Mouse (Mus musculus) adrenal gland, postnatal 36 days (tissue): ENCODE data around the gene Klhl32. TPM values are rescaled to one million over a fixed set of nuclear protein-coding genes. Genes with fewer than 3 reads are reported as not detected.
A peak's percentile ranks its signal among the peaks of the same experiment; 100 is the strongest.
"Not testable (repeated sequence)": the region's sequence is repeated elsewhere in the genome, so short reads cannot be mapped to it uniquely, and the experiment has no call there.

Experiments
- DNase-seq, 2 experiments: peaks; one replicate each; pipeline ENCODE4 v3.0.0; 2021; ENCODE audit warnings: mixed read lengths in 1 of 2
- total RNA-seq, 2 experiments: library from RNA; stranded (reverse); gene quantifications; 2 replicates each; pipeline ENCODE4 v1.2.3; 2021

Klhl32 gene
- total RNA-seq, 2 experiments from 2014 or later = 2.6 to 4.3 TPM

DNA sequence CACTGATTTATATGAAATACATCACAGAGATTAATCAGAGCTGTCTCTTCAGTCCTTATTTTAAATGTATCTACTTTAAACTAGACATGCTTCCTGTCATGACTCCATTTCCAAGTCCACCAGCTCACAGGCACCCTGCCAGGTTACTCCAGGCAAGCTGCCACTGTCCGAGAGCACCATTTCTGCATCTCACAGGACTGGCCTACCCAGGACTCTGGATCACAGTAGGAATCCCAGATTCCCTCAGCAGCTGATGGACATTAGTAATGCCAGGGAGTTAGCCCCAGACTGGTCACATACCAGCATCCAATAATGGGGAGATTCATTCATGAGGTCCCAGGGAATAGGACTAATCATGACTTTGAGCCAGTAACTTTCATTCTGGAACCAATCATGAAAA, 54.7 kb downstream of the Klhl32 start:
- peak; percentile 22 to 34 for DNase-seq

- DNase-seq = no peak
These were observed 55.7 kb downstream of the Klhl32 start for GRCm38 (mm10) chr4:24795180-24795579.

- no peak for DNase-seq
These were observed 57.1 kb downstream of the Klhl32 start for GRCm38 (mm10) chr4:24793726-24794345.

DNA sequence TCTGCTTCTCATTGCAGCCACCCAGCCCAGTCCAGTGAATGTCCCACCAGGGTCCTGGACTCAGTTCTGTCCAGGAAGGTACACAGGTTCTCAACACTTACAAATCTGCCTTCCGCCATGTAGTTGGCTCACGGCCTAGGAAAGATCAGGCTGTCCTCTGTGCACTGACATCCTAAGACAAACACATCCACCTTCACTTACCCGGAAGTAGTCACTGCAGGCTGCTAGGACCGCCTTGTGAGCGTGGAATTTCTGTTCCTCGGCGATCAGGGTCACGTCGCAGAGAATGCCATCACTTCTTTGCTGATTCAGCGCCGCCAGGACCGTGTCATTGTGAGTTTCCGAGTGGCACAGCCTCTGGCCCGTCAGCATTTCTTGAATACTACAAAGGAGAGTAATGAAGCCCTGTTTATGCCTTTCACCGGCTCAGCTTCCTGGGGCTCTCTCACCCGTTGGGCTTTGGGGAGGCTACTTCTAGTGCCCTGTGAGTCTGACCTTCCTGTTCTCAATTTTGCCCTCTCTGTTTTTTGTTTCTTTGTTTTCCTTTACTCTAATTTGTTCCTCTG, 58.4 kb downstream of the Klhl32 start:
- DNase-seq = peak in 1 of 2 experiments; percentile 5

- DNase-seq = no peak
These were observed 61.6 kb downstream of the Klhl32 start for GRCm38 (mm10) chr4:24789331-24789730.

DNA sequence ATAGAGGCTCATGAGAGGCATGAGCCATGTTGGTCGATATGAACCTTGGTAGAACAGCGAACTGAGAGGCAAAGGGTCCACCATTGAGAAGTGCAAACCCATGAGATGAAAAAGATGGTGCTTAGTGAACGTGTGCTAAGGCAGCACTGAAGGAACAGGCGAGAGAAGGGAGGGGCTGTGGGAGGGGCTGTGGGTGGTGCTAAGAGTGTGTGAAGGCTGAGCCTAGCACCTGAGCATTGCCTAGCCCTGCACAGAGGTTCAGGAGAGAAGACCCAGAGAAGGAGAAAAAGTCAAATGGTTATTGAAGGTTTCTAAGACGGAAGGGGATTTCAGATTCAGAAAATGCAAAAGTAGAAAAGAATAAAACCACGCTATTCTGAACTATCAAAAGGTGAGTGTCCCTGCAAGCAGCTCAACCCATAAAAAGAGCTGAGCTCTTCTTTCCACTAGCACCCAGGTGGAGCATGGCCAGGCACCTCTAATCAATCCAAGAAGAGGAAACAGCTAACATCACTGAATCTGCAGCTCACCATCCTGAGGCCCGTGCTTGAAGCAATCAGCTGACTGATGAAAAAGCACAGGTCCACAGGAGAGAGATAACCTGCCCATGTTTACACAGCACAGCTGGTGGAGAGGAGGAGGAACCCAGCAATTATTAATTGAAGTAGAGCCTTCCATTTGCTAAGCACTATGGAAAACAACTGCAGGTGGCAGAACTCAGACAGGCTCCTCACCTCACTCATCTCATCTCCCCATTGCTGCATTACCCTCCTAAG, 65.0 kb downstream of the Klhl32 start:
- DNase-seq = no peak

DNA sequence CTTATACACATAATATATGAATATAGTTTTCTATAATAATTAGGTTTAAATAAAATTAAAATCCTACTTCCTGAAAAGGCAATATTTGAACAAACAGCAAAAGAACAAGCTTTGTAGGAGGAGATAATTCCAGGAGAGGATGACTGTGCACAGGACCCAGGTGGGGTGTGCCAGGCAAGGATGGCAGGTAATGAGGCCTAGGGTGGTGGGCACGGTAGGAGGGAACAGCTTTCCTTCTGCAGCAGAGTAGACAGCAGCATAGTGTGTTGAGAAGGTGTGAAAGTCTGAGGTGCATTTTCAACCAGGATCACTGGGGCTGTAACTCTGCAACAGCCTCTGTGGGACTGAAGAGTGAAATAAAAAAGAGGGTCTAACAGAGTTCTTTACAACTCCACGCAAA, 85.0 kb downstream of the Klhl32 start:
- no peak for DNase-seq

DNA sequence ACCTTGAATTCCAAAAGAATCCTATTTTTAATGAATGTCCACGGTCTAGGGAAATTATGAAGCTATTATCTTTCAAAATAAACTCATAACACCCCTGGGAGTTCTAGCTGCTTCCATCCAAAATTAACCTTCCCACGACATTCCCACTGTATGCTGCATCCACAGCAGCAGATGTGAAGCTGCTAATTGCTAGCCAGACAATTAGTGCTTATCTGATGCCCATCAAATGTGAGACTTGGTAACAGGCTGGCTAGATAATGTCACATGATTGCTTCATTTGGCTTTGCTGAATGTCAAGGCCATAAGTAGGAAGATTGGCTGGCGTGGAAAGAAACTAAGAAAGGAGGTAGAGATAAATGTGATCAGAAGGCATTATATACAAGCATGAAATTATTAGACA, 85.5 kb downstream of the Klhl32 start:
- no peak for DNase-seq

- DNase-seq = no peak
These were observed 86.4 kb downstream of the Klhl32 start for GRCm38 (mm10) chr4:24764558-24764957.

DNA sequence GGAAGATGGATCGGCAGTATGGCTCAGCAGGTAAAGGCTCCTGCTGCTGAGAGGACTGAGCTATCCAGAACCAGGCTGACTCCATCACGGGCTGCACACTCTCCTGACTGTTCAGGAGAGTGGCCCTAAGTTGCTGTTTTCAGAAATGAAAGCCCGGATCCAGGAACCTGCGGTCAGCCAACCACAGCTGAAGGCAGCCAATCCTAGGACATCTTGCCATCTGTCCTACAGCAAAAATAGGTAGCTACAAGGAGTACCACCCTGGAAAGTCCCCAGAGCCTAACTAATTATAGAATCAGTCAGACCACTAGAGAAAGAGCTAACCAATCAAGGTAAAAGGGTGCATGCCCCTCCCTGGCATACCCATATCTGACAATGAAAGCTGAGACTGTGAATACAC, 87.5 kb downstream of the Klhl32 start:
- no peak for DNase-seq

DNA sequence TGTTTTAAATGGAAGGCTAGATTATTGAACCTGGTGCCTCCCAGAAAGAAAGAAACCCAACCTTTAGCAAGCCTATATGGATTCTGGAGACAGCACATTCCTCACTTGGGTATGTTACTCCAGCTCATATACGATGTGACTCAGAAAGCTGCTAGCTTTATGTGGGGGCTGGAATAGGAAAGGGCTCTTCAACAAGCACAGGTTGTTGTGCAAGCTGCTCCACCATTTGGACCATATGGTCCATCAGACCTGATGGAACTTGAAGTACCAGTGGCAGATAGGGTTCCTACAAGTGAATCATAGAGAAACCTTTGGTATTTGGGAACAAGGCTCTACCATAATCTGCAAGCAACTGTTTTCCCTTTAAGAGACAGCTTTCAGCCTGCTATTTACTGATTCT, 92.0 kb downstream of the Klhl32 start:
- no peak for DNase-seq

GRCm38 (mm10) chr4:24752517-24753208, 98.3 kb downstream of the Klhl32 start:
- DNase-seq = no peak

- DNase-seq = no peak
These were observed 113.8 kb downstream of the Klhl32 start for GRCm38 (mm10) chr4:24737080-24737479.

- peak; percentile 25 to 68 for DNase-seq
These were observed 130.1 kb downstream of the Klhl32 start for GRCm38 (mm10) chr4:24720834-24721233.

GRCm38 (mm10) chr4:24715559-24715958, 135.4 kb downstream of the Klhl32 start:
- no peak for DNase-seq

DNA sequence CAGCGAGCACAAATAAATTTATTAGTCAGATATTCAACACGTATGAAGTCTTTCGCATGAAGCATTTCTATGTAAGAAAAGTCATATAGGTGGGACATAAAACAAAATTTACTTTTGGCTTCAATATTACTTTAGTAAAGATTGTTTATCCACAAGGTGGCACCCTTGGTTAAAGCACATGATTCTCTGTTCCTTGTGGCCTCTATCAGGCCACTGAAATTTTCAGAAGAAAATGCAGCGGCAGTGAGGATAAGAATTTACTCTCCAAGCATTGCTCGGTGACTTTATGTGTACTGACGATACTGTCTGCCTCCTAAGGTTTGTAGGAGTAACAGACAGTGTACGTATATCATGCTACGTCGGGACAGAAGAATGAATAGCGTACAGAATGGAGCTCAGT, 136.6 kb downstream of the Klhl32 start:
- DNase-seq = no peak

- DNase-seq = peak; percentile 2 to 25
These were observed 152.3 kb downstream of the Klhl32 start for GRCm38 (mm10) chr4:24698528-24699117.

- DNase-seq = no peak
These were observed 170.8 kb downstream of the Klhl32 start for GRCm38 (mm10) chr4:24680080-24680479.

- no peak for DNase-seq
These were observed 180.9 kb downstream of the Klhl32 start for GRCm38 (mm10) chr4:24670007-24670406.

GRCm38 (mm10) chr4:24659218-24659617, 191.7 kb downstream of the Klhl32 start:
- no peak for DNase-seq

DNA sequence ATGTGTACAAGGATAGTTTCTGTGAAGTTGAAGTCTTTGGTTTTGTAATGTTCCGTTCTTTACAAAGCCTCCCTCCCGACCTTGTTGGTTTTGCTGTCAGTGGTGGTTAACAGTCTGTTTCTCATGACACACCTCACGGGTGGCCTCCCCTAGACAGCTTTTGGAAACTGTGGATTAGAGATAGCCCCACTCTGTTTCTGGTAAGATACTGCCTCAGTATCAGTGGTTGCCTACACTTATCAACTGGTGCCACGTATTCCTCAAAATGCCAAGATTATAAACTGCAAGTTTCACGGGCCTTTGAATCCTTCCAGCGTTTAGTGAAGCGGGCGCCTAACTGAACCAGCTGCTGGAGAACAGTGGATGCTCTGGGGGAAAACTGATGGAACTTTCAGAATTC, 206.2 kb downstream of the Klhl32 start:
- not testable (repeated sequence) for DNase-seq

DNA sequence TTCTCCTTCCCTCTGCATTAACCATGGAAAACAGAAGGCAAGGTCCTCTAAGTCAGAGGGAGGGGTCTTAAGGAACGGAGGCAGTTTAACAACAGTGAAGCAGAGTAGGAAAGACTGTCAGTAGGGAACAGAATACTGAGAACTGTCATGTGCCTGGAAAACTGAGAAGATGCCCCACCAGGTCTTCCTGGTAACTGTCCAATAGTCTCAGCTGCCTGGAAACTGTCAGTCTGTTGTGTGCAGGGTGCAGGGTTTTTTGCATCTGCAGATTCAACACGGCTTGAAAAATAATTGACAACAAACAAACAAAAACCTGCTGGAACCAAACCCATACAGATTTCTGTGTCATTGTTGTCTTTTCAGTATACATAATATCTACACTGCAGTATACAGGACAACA, 208.6 kb downstream of the Klhl32 start:
- no peak for DNase-seq
